ENCODE assay signal across 8 mouse cellular contexts in the genomic region with DNA sequence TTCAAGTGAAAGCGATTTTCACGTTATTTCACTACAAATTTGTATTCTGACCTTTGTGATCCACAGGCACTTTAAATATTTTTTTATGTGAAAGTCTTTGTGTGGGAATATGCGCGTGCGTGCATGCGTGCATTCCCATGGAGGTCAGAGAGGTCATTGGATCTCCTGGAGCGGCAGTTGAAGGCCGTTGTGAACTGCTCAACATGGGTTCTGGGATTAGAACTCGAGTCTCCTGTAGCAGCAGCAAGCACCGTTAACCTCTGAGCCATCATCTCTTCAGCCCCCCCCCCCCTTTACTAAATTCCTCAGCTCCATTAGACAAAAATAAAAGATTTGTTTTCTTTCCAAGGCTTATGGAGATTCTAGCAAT. TPM values are rescaled to one million over a fixed set of nuclear protein-coding genes. Genes with fewer than 3 reads are reported as not detected.
DNase-seq lines count a peak whose midpoint lies in the region; ATAC-seq lines count a peak whose summit lies in the region.

No protein-coding gene starts in this region.

- no peak overlapping the region for H3K9ac ChIP-seq in neural tube, embryonic 11.5 days (ENCODE audit: low read length)
- no peak overlapping the region for H3K9ac ChIP-seq in limb, embryonic 15.5 days
- no peak overlapping the region for H3K9ac ChIP-seq in stomach, embryonic 15.5 days

- H3K27me3 ChIP-seq in neural tube, embryonic 11.5 days (ENCODE audit: control insufficient read depth, insufficient read depth, low read length) = no peaks in the 10 kb centered on the region
- H3K27me3 ChIP-seq in limb, embryonic 15.5 days = no peaks in the 10 kb centered on the region
- no peaks in the 10 kb centered on the region for H3K27me3 ChIP-seq in stomach, embryonic 15.5 days (replicated peaks)

- no peaks in the 10 kb centered on the region for H3K36me3 ChIP-seq in neural tube, embryonic 11.5 days (ENCODE audit: control insufficient read depth, insufficient read depth, low read length)
- H3K36me3 ChIP-seq in limb, embryonic 15.5 days = no peaks in the 10 kb centered on the region
- H3K36me3 ChIP-seq in stomach, embryonic 15.5 days = no peaks in the 10 kb centered on the region

- H3K4me1 ChIP-seq in neural tube, embryonic 11.5 days (ENCODE audit: control insufficient read depth, insufficient read depth, low read length) = no peaks in the 10 kb centered on the region
- no peaks in the 10 kb centered on the region for H3K4me1 ChIP-seq in limb, embryonic 15.5 days
- no peaks in the 10 kb centered on the region for H3K4me1 ChIP-seq in stomach, embryonic 15.5 days

- H3K9me3 ChIP-seq in neural tube, embryonic 11.5 days (ENCODE audit: control insufficient read depth, low read length) = no peaks in the 10 kb centered on the region
- H3K9me3 ChIP-seq in limb, embryonic 15.5 days = no peaks in the 10 kb centered on the region
- H3K9me3 ChIP-seq in stomach, embryonic 15.5 days = no peaks in the 10 kb centered on the region

- peak; percentile 8 for DNase-seq in adrenal gland, adult 2 months
- DNase-seq in adrenal gland, adult 18-20 months (ENCODE audit: low spot score in 2 of 2) = no peak
- DNase-seq in neural tube, embryonic 11.5 days (ENCODE audit: low spot score) = no peak
- no peak for DNase-seq in neural tube, embryonic 10.5 days (ENCODE audit: extremely low spot score, low spot score)
- no peak for DNase-seq in embryo, embryonic 11 days
- no peak for DNase-seq in layer of hippocampus, adult 9-10 months (ENCODE audit: low spot score)

- peak overlapping the region; percentile 54 for H3K4me3 ChIP-seq in neural tube, embryonic 11.5 days (ENCODE audit: low read depth, low read length)
- H3K4me3 ChIP-seq in limb, embryonic 15.5 days = peak overlapping the region; percentile 55
- H3K4me3 ChIP-seq in stomach, embryonic 15.5 days (replicated peaks) = peak overlapping the region; percentile 57

- 23% methylated on average over 10 of the region's 10 CpGs for WGBS in neural tube, embryonic 11.5 days
- 26% methylated on average over 10 of the region's 10 CpGs for WGBS in limb, embryonic 15.5 days
- 25% methylated on average over 10 of the region's 10 CpGs for WGBS in stomach, embryonic 15.5 days

- 0 out of 2 replicates have a peak, but pooled peaks have one; percentile 38 for ATAC-seq in neural tube, embryonic 11.5 days (ENCODE audit: insufficient read depth, low FRiP score, low TSS enrichment)
- ATAC-seq in limb, embryonic 15.5 days (ENCODE audit: insufficient number of reproducible peaks, low FRiP score, low TSS enrichment, low read depth) = no peak
- no peak for ATAC-seq in stomach, embryonic 15.5 days (ENCODE audit: insufficient read depth, low FRiP score, low read depth)

- H3K27ac ChIP-seq in neural tube, embryonic 11.5 days (ENCODE audit: low read depth, low read length) = no peak overlapping the region
- no peak overlapping the region for H3K27ac ChIP-seq in limb, embryonic 15.5 days
- H3K27ac ChIP-seq in stomach, embryonic 15.5 days = no peak overlapping the region

- peak overlapping the region; percentile 13 for H3K4me2 ChIP-seq in neural tube, embryonic 11.5 days (ENCODE audit: low read depth)
- H3K4me2 ChIP-seq in limb, embryonic 15.5 days = peak overlapping the region; percentile 43
- peak overlapping the region; percentile 46 for H3K4me2 ChIP-seq in stomach, embryonic 15.5 days

RNA-seq across cellular contexts. Expression of gene Fam122b, which starts 0.4 kb away (rescaled TPM):
- total RNA-seq in adrenal gland, adult 2 months (2021) = 1 to 10 TPM; 7.6 to 8.1 TPM
- 1.9 and 2.6 TPM in 2 replicates for polyA plus RNA-seq in adrenal gland, adult 2 months (2012; rRNA removed)
- 1 to 10 TPM; 5.0 to 7.3 TPM for total RNA-seq in adrenal gland, adult 18-20 months (2021)
- 8.4 and 10.6 TPM in 2 replicates for polyA plus RNA-seq in neural tube, embryonic 11.5 days (2014; fragmentation: Nextera tagmentation; extraction: Ambion mirVana)
- polyA plus RNA-seq in limb, embryonic 15.5 days (2015; fragmentation: Nextera tagmentation; extraction: Ambion mirVana) = 13.3 and 15.4 TPM in 2 replicates
- 9.9 TPM in 2 replicates for polyA plus RNA-seq in stomach, embryonic 15.5 days (2015; fragmentation: Nextera tagmentation; extraction: Ambion mirVana)

RNA-seq across cellular contexts. Expression of gene Fam122c, which starts 3.2 kb away (rescaled TPM):
- total RNA-seq in adrenal gland, adult 2 months (2021) = not detected
- polyA plus RNA-seq in adrenal gland, adult 2 months (2012; rRNA removed) = not detected in 2 replicates
- total RNA-seq in adrenal gland, adult 18-20 months (2021) = not detected
- polyA plus RNA-seq in neural tube, embryonic 11.5 days (2014; fragmentation: Nextera tagmentation; extraction: Ambion mirVana) = not detected in 2 replicates
- polyA plus RNA-seq in limb, embryonic 15.5 days (2015; fragmentation: Nextera tagmentation; extraction: Ambion mirVana) = not detected in 2 replicates
- polyA plus RNA-seq in stomach, embryonic 15.5 days (2015; fragmentation: Nextera tagmentation; extraction: Ambion mirVana) = not detected in 2 replicates

RNA-seq across cellular contexts. Expression of gene Plac1, which starts 30.1 kb away (rescaled TPM):
- total RNA-seq in adrenal gland, adult 2 months (2021) = not detected
- polyA plus RNA-seq in adrenal gland, adult 2 months (2012; rRNA removed) = not detected in 2 replicates
- total RNA-seq in adrenal gland, adult 18-20 months (2021) = not detected
- 2.6 and 3.7 TPM in 2 replicates for polyA plus RNA-seq in neural tube, embryonic 11.5 days (2014; fragmentation: Nextera tagmentation; extraction: Ambion mirVana)
- polyA plus RNA-seq in limb, embryonic 15.5 days (2015; fragmentation: Nextera tagmentation; extraction: Ambion mirVana) = 11.2 and 11.4 TPM in 2 replicates
- polyA plus RNA-seq in stomach, embryonic 15.5 days (2015; fragmentation: Nextera tagmentation; extraction: Ambion mirVana) = 6.3 and 7.5 TPM in 2 replicates
